Mouse (Mus musculus) intestine, postnatal 0 days (tissue): ENCODE data around the gene Med13l. TPM values are rescaled to one million over a fixed set of nuclear protein-coding genes. Genes with fewer than 3 reads are reported as not detected.

Experiments used
- ATAC-seq: fragments of 200-750 bp; cut with Nextera tagmentation; 2 replicates; pipeline ENCODE4 v1.8.0; 2017; ENCODE audit warnings: mild to moderate bottlenecking, moderate TSS enrichment, moderate library complexity
- H3K27ac ChIP-seq: fragments of 300-500 bp; sonication (generic); 2 replicates; pipeline ENCODE4 v1.5.1; 2014; ENCODE audit warnings: mild to moderate bottlenecking, low read depth, low read length, moderate library complexity
- H3K27me3 ChIP-seq: fragments of 300-500 bp; sonication (generic); replicated peaks from 2 replicates; pipeline ENCODE4 v1.6.1; 2014; ENCODE audit warnings: low read length, mixed read lengths; ENCODE audit not compliant: control insufficient read depth, insufficient read depth
- H3K36me3 ChIP-seq: fragments of 300-500 bp; sonication (generic); 2 replicates; pipeline ENCODE4 v1.6.1; 2014; ENCODE audit warnings: mild to moderate bottlenecking, moderate library complexity; ENCODE audit not compliant: control insufficient read depth, insufficient read depth
- H3K4me1 ChIP-seq: fragments of 300-500 bp; sonication (generic); replicated peaks from 2 replicates; pipeline ENCODE4 v1.6.1; 2014; ENCODE audit warnings: antibody characterized with exemption, low read length, mixed read lengths; ENCODE audit not compliant: control insufficient read depth, insufficient read depth
- H3K4me2 ChIP-seq: fragments of 300-500 bp; sonication (generic); replicated peaks from 2 replicates; pipeline ENCODE4 v1.6.1; 2014; ENCODE audit warnings: low read depth, mild to moderate bottlenecking, moderate library complexity
- H3K4me3 ChIP-seq: fragments of 300-500 bp; sonication (generic); 2 replicates; pipeline ENCODE4 v1.5.1; 2014; ENCODE audit warnings: low read depth, low read length
- H3K9ac ChIP-seq: fragments of 300-500 bp; sonication (generic); 2 replicates; pipeline ENCODE4 v1.6.1; 2014; ENCODE audit warnings: mild to moderate bottlenecking, low read depth, low read length
- H3K9me3 ChIP-seq: fragments of 300-500 bp; sonication (generic); 2 replicates; pipeline ENCODE4 v1.6.1; 2016; ENCODE audit warnings: mixed run types; ENCODE audit not compliant: control insufficient read depth
- CTCF ChIP-seq: sonication (generic); IDR thresholded peaks from 2 replicates; pipeline ENCODE4 v1.5.1; 2016; ENCODE audit warnings: low read depth, mild to moderate bottlenecking, control low read depth, antibody characterized with exemption, moderate library complexity
- WGBS: fragments of 180-500 bp; shearing (Covaris S2); extraction: QIAGEN DNeasy Blood & Tissue Kit; methylation state at CpG from one replicate; pipeline ENCODE4 v1.1.7; 2014; 5-methylcytosine and 5-hydroxymethylcytosine counted together
- polyA plus RNA-seq: library from polyadenylated mRNA; unstranded; fragments of >200 nt; fragmentation: Nextera tagmentation; extraction: Ambion mirVana; gene quantifications from 2 replicates; pipeline ENCODE4 v1.2.1, GENCODE M21; 2015

The Med13l gene
- polyA plus RNA-seq, 1 experiment from 2014 or later: 5.1 TPM

GRCm38 (mm10) chr5:118760986-118761385, 200.5 kb downstream of the Med13l start:
- no peak for ATAC-seq
- Histone ChIP-seq H3K4me2 (no peak overlapping the region), H3K4me1 (no peaks in the 10 kb centered on the region), H3K27me3 (no peaks in the 10 kb centered on the region), H3K9me3 (no peaks in the 10 kb centered on the region), H3K4me3 (no peak overlapping the region), H3K36me3 (peaks cover 79% of the 10 kb centered on the region), H3K27ac (no peak overlapping the region), H3K9ac (no peak overlapping the region)
- WGBS: 76% methylated on average over 10 of the region's 10 CpGs
- no peak for TF ChIP-seq CTCF

- no peak for TF ChIP-seq CTCF
- Histone ChIP-seq H3K36me3 (peaks cover 64% of the 10 kb centered on the region), H3K4me1 (no peaks in the 10 kb centered on the region), H3K9ac (no peak overlapping the region), H3K9me3 (no peaks in the 10 kb centered on the region), H3K27me3 (no peaks in the 10 kb centered on the region), H3K27ac (no peak overlapping the region; the same call in 1 of the 2 replicates), H3K4me2 (no peak overlapping the region), H3K4me3 (no peak overlapping the region)
- peak; percentile 53 for ATAC-seq
- WGBS: 70% methylated on average over 18 of the region's 18 CpGs
Observed at GRCm38 (mm10) chr5:118762499-118763185, 202.2 kb downstream of the Med13l start.

GRCm38 (mm10) chr5:118763353-118763752, 202.9 kb downstream of the Med13l start:
- Histone ChIP-seq H3K27ac (no peak overlapping the region), H3K9ac (no peak overlapping the region), H3K4me3 (no peak overlapping the region), H3K36me3 (peaks cover 61% of the 10 kb centered on the region), H3K27me3 (no peaks in the 10 kb centered on the region), H3K9me3 (no peaks in the 10 kb centered on the region), H3K4me1 (no peaks in the 10 kb centered on the region), H3K4me2 (no peak overlapping the region)
- 65% methylated on average over 5 of the region's 5 CpGs for WGBS
- peak; percentile 66 for TF ChIP-seq CTCF
- ATAC-seq: no peak

GRCm38 (mm10) chr5:118769143-118769542, 208.7 kb downstream of the Med13l start:
- 73% methylated on average over 6 of the region's 6 CpGs for WGBS
- no peak overlapping the region for H3K4me2 ChIP-seq
- H3K4me3 ChIP-seq: no peak overlapping the region
- no peak overlapping the region for H3K27ac ChIP-seq
- H3K36me3 ChIP-seq: peaks cover 7% of the 10 kb centered on the region; the same call in 1 of the 2 replicates
- no peaks in the 10 kb centered on the region for H3K9me3 ChIP-seq
- no peaks in the 10 kb centered on the region for H3K27me3 ChIP-seq
- no peak overlapping the region for H3K9ac ChIP-seq
- no peaks in the 10 kb centered on the region for H3K4me1 ChIP-seq
- no peak for ATAC-seq
- TF ChIP-seq CTCF: no peak

- WGBS: 33% methylated on average over 3 of the region's 3 CpGs
- Histone ChIP-seq H3K27ac (no peak overlapping the region), H3K36me3 (no peaks in the 10 kb centered on the region), H3K4me3 (no peak overlapping the region), H3K27me3 (no peaks in the 10 kb centered on the region), H3K4me1 (no peaks in the 10 kb centered on the region), H3K9me3 (no peaks in the 10 kb centered on the region), H3K9ac (no peak overlapping the region), H3K4me2 (no peak overlapping the region)
- peak; percentile 87 for TF ChIP-seq CTCF
- no peak for ATAC-seq
Observed at GRCm38 (mm10) chr5:118773866-118774265, 213.4 kb downstream of the Med13l start.

- 64% methylated on average over 6 of the region's 6 CpGs for WGBS
- Histone ChIP-seq H3K4me3 (no peak overlapping the region), H3K36me3 (no peaks in the 10 kb centered on the region), H3K4me2 (no peak overlapping the region), H3K4me1 (no peaks in the 10 kb centered on the region), H3K27ac (no peak overlapping the region), H3K9me3 (no peaks in the 10 kb centered on the region), H3K9ac (no peak overlapping the region), H3K27me3 (0 out of 2 replicates have a peak, but pooled peaks cover 5% of the 10 kb centered on the region)
- TF ChIP-seq CTCF: no peak
- no peak for ATAC-seq
Observed at GRCm38 (mm10) chr5:118776396-118776795, 215.9 kb downstream of the Med13l start.
